Mouse (Mus musculus) 3T3-L1 (cell line): ENCODE measurements at regions not wholly inside any gene's neighbourhood (a gene's known extent, or its start where the extent isn't known, plus 50 kb on each side); places are given as distances from the start of the nearest gene placed in this dataset.

Experiments
- DNase-seq: peaks from one replicate; pipeline ENCODE4 v3.0.0-alpha.2; 2015; ENCODE audit warnings: low read depth, low spot score

GRCm38 (mm10) chr8:54330106-54330505, 199.3 kb upstream of the Asb5 start:
- DNase-seq, result peak; percentile 31

- DNase-seq, result peak; percentile 45
These were observed 197.5 kb upstream of the Asb5 start for GRCm38 (mm10) chr8:54331883-54332282.

- DNase-seq, result no peak
These were observed 178.3 kb upstream of the Asb5 start for GRCm38 (mm10) chr8:54351123-54351522.

GRCm38 (mm10) chr8:54361716-54362115, 167.7 kb upstream of the Asb5 start:
- DNase-seq, result no peak

- no peak for DNase-seq
These were observed 158.9 kb upstream of the Asb5 start for GRCm38 (mm10) chr8:54370501-54370900.

- no peak for DNase-seq
These were observed 158.3 kb upstream of the Asb5 start for GRCm38 (mm10) chr8:54371073-54371472.

- DNase-seq, result no peak
These were observed 156.5 kb upstream of the Asb5 start for GRCm38 (mm10) chr8:54372921-54373320.

GRCm38 (mm10) chr8:54375373-54376098, 153.8 kb upstream of the Asb5 start:
- no peak for DNase-seq

- DNase-seq, result no peak
These were observed 149.2 kb upstream of the Asb5 start for GRCm38 (mm10) chr8:54380191-54380590.

- no peak for DNase-seq
These were observed 136.5 kb upstream of the Asb5 start for GRCm38 (mm10) chr8:54392866-54393265.

- no peak for DNase-seq
These were observed 135.7 kb upstream of the Asb5 start for GRCm38 (mm10) chr8:54393466-54394197.

GRCm38 (mm10) chr8:54405723-54406122, 123.7 kb upstream of the Asb5 start:
- DNase-seq, result no peak

GRCm38 (mm10) chr8:54414092-54414799, 115.1 kb upstream of the Asb5 start:
- DNase-seq, result peak; percentile 68

GRCm38 (mm10) chr8:54416691-54417090, 112.7 kb upstream of the Asb5 start:
- no peak for DNase-seq

- no peak for DNase-seq
These were observed 111.3 kb upstream of the Asb5 start for GRCm38 (mm10) chr8:54418035-54418434.

GRCm38 (mm10) chr8:54420339-54421098, 108.9 kb upstream of the Asb5 start:
- peak; percentile 48 for DNase-seq

- peak; percentile 94 for DNase-seq
These were observed 104.3 kb upstream of the Asb5 start for GRCm38 (mm10) chr8:54425039-54425438.

GRCm38 (mm10) chr8:54435694-54436093, 93.7 kb upstream of the Asb5 start:
- DNase-seq, result no peak

GRCm38 (mm10) chr8:54441143-54441542, 88.2 kb upstream of the Asb5 start:
- DNase-seq, result peak; percentile 94

- peak; percentile 52 for DNase-seq
These were observed 87.0 kb upstream of the Asb5 start for GRCm38 (mm10) chr8:54442395-54442794.

GRCm38 (mm10) chr8:54446370-54446769, 83.0 kb upstream of the Asb5 start:
- DNase-seq, result no peak

GRCm38 (mm10) chr8:54449811-54450210, 79.6 kb upstream of the Asb5 start:
- peak; percentile 90 for DNase-seq
